Mouse (Mus musculus): Measurements from ENCODE around the gene Crybg2. TPM values are rescaled to one million over a fixed set of nuclear protein-coding genes. Genes with fewer than 3 reads are reported as not detected.

Crybg2 gene
- total RNA-seq, 4 experiments from 2014 or later, result not detected

Other genes with a start within 250 kb of the Crybg2 start
- gene Rps6ka1, start 173.0 kb upstream of the Crybg2 start, total RNA-seq (2022), result 1 to 10 TPM; 3.3 to 4.7 (median 4.0) TPM
- gene Hmgn2, start 92.2 kb upstream of the Crybg2 start, total RNA-seq (2022), result 10 to 100 TPM; 28.5 to 36.6 (median 31.6) TPM
- 1 to 10 TPM; 8.0 to 9.1 (median 8.8) TPM for gene Dhdds, start 59.9 kb upstream of the Crybg2 start, total RNA-seq (2022)
- under 1 TPM; 0.39 to 0.96 (median 0.60) TPM for gene Lin28a, start 42.0 kb upstream of the Crybg2 start, total RNA-seq (2022)
- not detected for gene Zfp683, start 7.0 kb upstream of the Crybg2 start, total RNA-seq (2022)
- gene Cd52, start 34.3 kb downstream of the Crybg2 start, total RNA-seq (2022), result under 1 TPM in 1 of 4 experiments, not detected in 3; 0.85 TPM
- 1 to 10 TPM; 1.0 to 2.3 (median 1.9) TPM for gene Ubxn11, start 41.8 kb downstream of the Crybg2 start, total RNA-seq (2022)
- gene Sh3bgrl3, start 68.0 kb downstream of the Crybg2 start, total RNA-seq (2022), result 10 to 100 TPM in 3 of 4 experiments, 1 to 10 TPM in 1; 9.0 to 16.5 (median 13.4) TPM
- gene Cep85, start 126.3 kb downstream of the Crybg2 start, total RNA-seq (2022), result 10 to 100 TPM; 46.5 to 67.7 (median 55.8) TPM
- not detected for gene Gm7534, start 142.2 kb downstream of the Crybg2 start, total RNA-seq (2022)
- gene Catsper4, start 166.6 kb downstream of the Crybg2 start, total RNA-seq (2022), result 1 to 10 TPM in 2 of 4 experiments, under 1 TPM in 2; 0.75 to 1.8 (median 1.1) TPM
- gene Cnksr1, start 177.6 kb downstream of the Crybg2 start, total RNA-seq (2022), result 10 to 100 TPM; 48.7 to 66.3 (median 61.7) TPM
- gene E130218I03Rik, start 182.8 kb downstream of the Crybg2 start, total RNA-seq (2022), result under 1 TPM in 1 of 4 experiments, not detected in 3; 0.29 TPM
- gene Zfp593, start 184.8 kb downstream of the Crybg2 start, total RNA-seq (2022), result 1 to 10 TPM; 5.0 to 7.3 (median 6.1) TPM
- gene Gm30191, start 186.1 kb downstream of the Crybg2 start, total RNA-seq (2022), result not detected
- 1 to 10 TPM; 1.7 to 2.5 (median 1.8) TPM for gene Grrp1, start 193.3 kb downstream of the Crybg2 start, total RNA-seq (2022)
- 1 to 10 TPM; 2.5 to 4.1 (median 3.4) TPM for gene Pdik1l, start 227.1 kb downstream of the Crybg2 start, total RNA-seq (2022)